Mouse (Mus musculus): ENCODE measurements around the gene Rab6b.
"Not testable (repeated sequence)": the region's sequence is repeated elsewhere in the genome, so short reads cannot be mapped to it uniquely, and the experiment has no call there.

Gene Rab6b

GRCm38 (mm10) chr9:103146257-103146656 lies 34.7 kb downstream of the Rab6b start:
- DNase-seq: no peak

DNA sequence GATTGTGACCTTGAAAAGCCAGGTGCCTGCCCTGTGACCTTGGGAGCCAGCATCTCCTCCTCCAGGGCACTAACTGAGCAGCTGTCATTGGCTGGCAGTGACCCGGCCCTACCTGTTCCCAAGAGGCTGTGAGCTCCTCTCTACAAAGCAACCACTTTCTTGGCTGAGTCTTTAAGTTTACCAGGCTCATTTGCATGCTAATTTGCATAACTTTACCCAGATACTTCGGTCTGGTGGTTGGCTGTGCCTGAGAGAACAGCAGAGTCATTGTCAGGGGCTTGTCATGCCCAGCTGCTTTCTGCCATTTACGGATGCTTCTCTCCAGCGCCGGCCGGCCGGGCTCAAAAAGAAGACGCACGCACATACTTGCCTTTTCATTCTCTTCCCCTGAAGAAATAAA lies 35.1 kb downstream of the Rab6b start:
- DNase-seq: no peak

DNA sequence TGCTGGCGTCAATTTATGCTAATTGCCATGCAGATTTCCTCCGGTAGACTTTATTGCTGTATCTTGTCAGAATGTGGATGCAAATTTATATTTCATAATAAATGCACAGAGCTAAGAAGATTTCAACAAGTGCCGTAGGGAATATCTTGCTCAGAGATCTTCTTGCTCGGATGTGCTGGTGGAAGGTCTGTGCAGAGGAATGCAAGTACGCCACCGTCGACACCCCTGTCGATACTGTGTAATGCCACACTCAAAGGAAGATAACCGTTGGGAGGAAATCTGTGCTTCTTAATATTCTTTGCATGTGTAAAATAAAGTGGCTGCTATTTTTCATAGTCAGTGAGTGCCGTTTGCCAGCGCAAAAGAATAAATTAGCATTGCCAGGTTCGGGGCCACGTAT lies 35.5 kb downstream of the Rab6b start:
- DNase-seq: no peak

- DNase-seq: no peak
These were observed 37.6 kb downstream of the Rab6b start for GRCm38 (mm10) chr9:103149074-103149799.

- DNase-seq: no peak
These were observed 41.7 kb downstream of the Rab6b start for GRCm38 (mm10) chr9:103153286-103153685.

DNA sequence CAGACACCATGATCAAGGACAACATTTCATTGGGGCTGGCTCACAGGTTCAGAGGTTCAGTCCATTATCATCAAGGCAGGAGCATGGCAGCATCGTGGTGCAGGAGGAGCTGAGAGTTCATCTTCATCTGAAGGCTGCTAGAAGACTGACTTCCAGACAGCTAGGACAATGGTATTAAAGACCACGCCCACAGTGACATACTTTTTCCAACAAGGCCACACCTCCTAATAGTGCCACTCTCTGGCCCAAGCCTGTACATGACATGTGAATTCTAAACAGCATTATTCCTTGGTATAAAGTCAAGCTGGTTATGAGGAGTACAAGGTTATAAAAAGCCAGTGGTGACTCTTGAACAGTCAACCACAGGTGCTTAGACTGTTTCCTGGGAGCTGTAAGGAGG lies 43.0 kb downstream of the Rab6b start:
- no peak for DNase-seq

- DNase-seq: not testable (repeated sequence)
These were observed 43.6 kb downstream of the Rab6b start for GRCm38 (mm10) chr9:103155158-103155557.

- DNase-seq: no peak
These were observed 52.2 kb downstream of the Rab6b start for GRCm38 (mm10) chr9:103163806-103164205.

- DNase-seq: no peak
These were observed 56.5 kb downstream of the Rab6b start for GRCm38 (mm10) chr9:103168046-103168445.

DNA sequence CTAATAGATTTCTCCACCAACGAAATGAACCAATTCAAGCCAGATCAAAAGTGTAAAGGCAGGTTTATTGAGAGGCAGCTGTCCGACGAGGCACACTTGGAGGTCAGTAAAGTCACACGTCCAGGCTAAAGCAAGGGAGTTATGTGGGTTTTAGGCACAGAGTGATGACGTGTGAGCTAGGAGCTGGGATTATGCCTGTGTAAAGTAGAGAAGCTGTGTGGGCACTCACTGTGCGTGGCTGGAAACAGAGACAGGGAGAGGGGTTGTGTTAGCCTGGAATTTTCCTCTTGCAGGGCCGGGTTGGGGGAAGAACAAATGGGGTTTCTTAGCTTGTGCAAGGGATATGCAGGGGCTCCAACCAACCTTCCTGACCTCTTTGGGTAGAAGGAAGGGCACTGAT lies 57.2 kb downstream of the Rab6b start:
- DNase-seq: no peak

GRCm38 (mm10) chr9:103174771-103175519 lies 63.4 kb downstream of the Rab6b start:
- peak; percentile 34 for DNase-seq

DNA sequence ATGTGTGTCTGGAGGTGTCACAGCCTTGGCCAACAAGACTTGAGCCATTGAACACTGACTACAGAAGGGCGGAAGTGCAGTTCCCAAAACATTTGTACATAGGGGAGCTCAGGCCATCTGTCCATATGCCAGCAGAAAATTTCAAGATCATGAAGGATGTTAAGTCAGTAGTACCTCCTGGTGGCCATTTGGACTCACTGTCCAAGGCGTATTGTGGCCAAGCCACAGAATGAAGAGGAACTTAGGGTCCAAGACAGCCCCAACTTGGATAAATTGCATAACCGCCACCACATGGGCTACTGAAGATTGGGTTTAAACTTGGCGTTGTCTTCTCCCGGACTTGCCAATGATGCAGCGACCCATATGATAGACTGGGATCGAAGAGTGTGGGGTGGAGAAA lies 64.1 kb downstream of the Rab6b start:
- no peak for DNase-seq

DNA sequence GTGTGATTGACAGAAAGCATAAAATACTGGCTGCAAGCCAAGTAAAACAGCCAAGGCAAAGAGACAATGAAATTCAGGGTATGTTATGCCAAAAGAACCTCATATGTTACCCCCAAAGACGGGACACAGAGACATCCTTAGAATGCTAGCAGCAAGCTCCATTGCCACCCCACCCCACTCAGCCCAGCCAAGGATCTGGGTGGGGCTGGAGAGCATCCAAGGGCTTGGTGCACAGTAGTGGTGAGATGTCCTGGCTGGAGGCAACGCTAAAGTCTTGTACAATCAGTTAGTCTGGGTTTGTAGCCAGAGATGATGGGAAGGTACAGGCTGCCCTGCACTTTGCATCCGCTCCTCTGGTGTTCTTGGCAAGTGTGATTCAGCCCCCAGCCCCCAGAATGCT lies 68.7 kb downstream of the Rab6b start:
- peak; percentile 30 for DNase-seq

GRCm38 (mm10) chr9:103180807-103181565 lies 69.4 kb downstream of the Rab6b start:
- DNase-seq: peak; percentile 82

DNA sequence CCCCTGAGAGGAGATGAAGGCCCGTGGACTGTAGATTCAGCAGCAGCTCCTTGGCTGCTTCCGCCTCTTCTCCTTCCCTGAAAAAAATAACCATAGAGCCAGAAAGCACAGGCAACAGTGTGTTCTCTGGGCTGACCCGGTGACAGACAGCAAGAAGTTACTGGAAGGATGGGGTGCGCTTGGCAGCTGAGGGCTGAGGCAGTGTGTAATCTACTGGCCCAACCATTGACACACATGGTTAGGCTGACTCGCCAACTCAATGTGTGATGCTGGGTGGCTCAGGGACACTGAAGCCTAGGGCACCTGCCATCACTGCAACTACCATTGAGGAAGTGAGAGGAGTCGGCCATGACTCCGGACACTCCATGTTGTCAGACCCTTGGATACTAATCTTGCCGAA lies 70.3 kb downstream of the Rab6b start:
- no peak for DNase-seq

GRCm38 (mm10) chr9:103184855-103185254 lies 73.3 kb downstream of the Rab6b start:
- no peak for DNase-seq

DNA sequence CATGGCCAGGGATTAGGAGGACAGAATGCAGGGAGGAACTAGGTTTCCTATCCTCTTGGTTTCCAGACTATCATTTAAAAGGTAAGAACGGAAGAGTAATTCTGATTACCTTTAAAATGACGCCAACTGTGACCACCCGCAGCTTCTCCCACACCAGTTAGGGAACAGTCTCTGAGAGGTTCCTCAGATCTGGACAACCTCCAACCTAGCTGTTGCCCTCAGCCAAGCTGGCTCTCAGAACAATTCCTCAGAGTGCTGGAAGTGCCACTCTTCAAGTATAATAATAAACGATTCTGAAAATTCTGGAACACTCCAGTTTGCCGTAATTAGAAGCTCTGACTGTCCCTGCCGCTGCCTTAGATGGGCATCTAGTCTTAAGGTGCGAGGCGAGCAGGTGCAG lies 74.4 kb downstream of the Rab6b start:
- DNase-seq: no peak

- DNase-seq: no peak
These were observed 75.2 kb downstream of the Rab6b start for GRCm38 (mm10) chr9:103186747-103187146.

- DNase-seq: no peak
These were observed 76.8 kb downstream of the Rab6b start for GRCm38 (mm10) chr9:103188416-103188815.

DNA sequence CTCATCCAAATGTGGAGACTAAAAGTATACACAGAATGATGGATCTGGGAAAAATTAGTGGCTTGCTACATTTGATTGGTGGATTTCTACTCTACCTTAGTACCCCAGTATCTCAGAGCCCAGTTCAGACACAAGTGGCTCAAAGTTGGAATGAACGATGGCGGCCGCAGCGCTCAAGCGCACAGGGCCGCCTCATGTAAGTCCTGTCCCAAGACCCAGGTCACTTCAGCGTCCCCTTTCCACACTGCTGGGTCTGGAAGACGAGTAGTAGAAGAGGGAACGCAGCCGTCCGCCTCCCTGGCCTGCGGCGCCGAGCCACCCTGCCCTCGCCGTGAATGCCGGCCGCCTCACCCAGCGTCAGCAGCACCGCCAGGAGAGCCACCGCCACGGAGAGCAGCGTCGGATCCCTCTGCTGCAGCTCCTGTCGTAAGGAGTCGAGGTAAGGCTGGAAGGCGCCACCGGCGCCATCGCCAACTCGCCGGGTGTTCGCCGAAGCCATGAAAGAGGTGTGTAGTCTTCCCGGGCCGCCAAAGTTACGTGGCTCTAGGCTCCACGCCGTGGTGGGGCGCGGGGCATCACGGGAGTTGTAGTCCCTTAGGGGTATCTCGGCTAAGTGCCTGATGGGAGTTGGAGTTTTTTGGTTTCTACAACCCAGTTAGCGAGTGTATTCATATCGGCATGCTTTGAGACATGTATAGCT lies 90.1 kb downstream of the Rab6b start, which contains the start of gene Srprb:
Gene Srprb (minus strand): TSS at position 577 of the 700 bp plus-strand sequence.
- DNase-seq: peak; percentile 92

GRCm38 (mm10) chr9:103205786-103206185 lies 94.2 kb downstream of the Rab6b start:
- no peak for DNase-seq

DNA sequence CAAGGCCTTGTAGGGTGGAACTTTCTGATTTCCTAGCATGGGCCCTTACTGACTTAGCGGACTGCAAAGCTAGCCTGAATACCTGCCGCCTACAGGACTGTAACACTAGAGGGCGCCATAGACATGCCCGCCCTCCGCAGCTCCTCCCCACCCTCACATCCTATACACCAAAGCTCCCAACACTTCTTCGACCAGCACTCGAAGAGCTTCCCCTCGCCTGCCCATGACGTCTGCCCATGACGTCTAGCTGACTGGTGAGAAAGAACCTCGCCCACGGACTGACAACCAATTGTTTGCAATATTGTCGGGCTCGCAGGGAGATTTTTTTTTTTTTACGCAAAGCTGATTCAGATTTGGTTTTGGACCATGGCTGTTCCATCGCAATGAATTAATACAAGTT lies 96.3 kb downstream of the Rab6b start:
- DNase-seq: peak; percentile 78

All from liver (tissue).